Mouse (Mus musculus) forebrain, embryonic 12.5 days (tissue): ENCODE results near the gene Gm20837. TPM values are rescaled to one million over a fixed set of nuclear protein-coding genes. Genes with fewer than 3 reads are reported as not detected.
"Not testable (repeated sequence)": the region's sequence is repeated elsewhere in the genome, so short reads cannot be mapped to it uniquely, and the experiment has no call there.

ENCODE experiments used
- ATAC-seq: fragments of 200-750 bp; cut with Nextera tagmentation; 2 replicates; pipeline ENCODE4 v1.8.0; 2017; ENCODE audit warnings: moderate TSS enrichment; ENCODE audit not compliant: low FRiP score
- H3K27ac ChIP-seq: fragments of 300-500 bp; sonication (generic); 2 replicates; pipeline ENCODE4 v1.5.1; 2016; ENCODE audit warnings: mild to moderate bottlenecking
- H3K27me3 ChIP-seq: fragments of 300-500 bp; sonication (generic); 2 replicates; pipeline ENCODE4 v1.6.1; 2016; ENCODE audit warnings: mild to moderate bottlenecking
- H3K36me3 ChIP-seq: fragments of 300-500 bp; sonication (generic); replicated peaks from 2 replicates; pipeline ENCODE4 v1.6.1; 2016; ENCODE audit warnings: mild to moderate bottlenecking
- H3K4me1 ChIP-seq: fragments of 300-500 bp; sonication (generic); 2 replicates; pipeline ENCODE4 v1.6.1; 2016
- H3K4me2 ChIP-seq: fragments of 300-500 bp; sonication (generic); 2 replicates; pipeline ENCODE4 v1.6.1; 2016; ENCODE audit warnings: mild to moderate bottlenecking, moderate library complexity
- H3K4me3 ChIP-seq: fragments of 300-500 bp; sonication (generic); replicated peaks from 2 replicates; pipeline ENCODE4 v1.5.1; 2016; ENCODE audit warnings: mild to moderate bottlenecking
- H3K9ac ChIP-seq: fragments of 300-500 bp; sonication (generic); 2 replicates; pipeline ENCODE4 v1.6.1; 2016; ENCODE audit warnings: mild to moderate bottlenecking
- H3K9me3 ChIP-seq: fragments of 300-500 bp; sonication (generic); 2 replicates; pipeline ENCODE4 v1.6.1; 2016
- WGBS: fragments of 180-500 bp; shearing (Covaris S2); methylation state at CpG from one replicate; pipeline ENCODE4 v1.1.7; 2016; 5-methylcytosine and 5-hydroxymethylcytosine counted together
- polyA plus RNA-seq: library from polyadenylated mRNA; unstranded; fragments of >200 nt; fragmentation: Nextera tagmentation; extraction: Ambion mirVana; gene quantifications from 2 replicates; pipeline ENCODE4 v1.2.1, GENCODE M21; 2016

The Gm20837 gene
- not detected in 2 replicates for polyA plus RNA-seq

DNA sequence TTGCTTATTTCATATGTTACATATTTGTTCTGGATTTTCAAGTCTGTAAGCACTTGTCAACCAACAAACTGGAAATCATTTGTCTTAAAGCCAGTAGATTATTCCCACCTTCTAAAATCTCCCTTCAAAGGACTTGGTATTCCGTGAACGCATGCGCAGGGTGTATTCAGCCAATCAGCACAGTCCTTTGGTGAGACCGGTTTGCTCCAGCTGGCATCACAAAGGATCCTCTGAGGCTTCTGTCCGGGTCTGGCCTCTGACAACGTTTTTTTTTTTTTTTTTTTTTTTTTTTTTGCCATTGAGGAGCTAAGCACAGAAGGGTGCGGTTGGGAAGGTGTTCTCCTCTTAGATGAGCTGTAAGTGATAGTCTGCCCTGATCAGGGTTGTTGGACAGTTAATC is at the start of gene Gm20837:
Gene Gm20837, plus strand, starts transcription at position 301 of the 400 bp plus-strand sequence.
- H3K9me3 ChIP-seq, H3K27me3 ChIP-seq, ATAC-seq, H3K4me3 ChIP-seq, H3K36me3 ChIP-seq, H3K9ac ChIP-seq, H3K27ac ChIP-seq, H3K4me2 ChIP-seq, H3K4me1 ChIP-seq: not testable (repeated sequence)
- no CpG with 5 or more reads among the region's 7 CpGs for WGBS
